Mouse (Mus musculus) C2C12 (cell line): Measurements from ENCODE around the gene Mepe. TPM values are rescaled to one million over a fixed set of nuclear protein-coding genes. Genes with fewer than 3 reads are reported as not detected.

Experiments
- H3K27me3 ChIP-seq: one replicate; pipeline ENCODE4 v1.6.1; 2011; ENCODE audit not compliant: control insufficient read depth, insufficient read depth, insufficient read length
- H3K36me3 ChIP-seq: one replicate; pipeline ENCODE4 v1.6.1; 2011; ENCODE audit not compliant: control insufficient read depth, insufficient read depth
- H3K4me3 ChIP-seq: one replicate; pipeline ENCODE4 v1.5.1; 2011; ENCODE audit warnings: mild to moderate bottlenecking, control low read depth; ENCODE audit not compliant: poor library complexity, insufficient read depth, severe bottlenecking
- H3K79me2 ChIP-seq: one replicate; pipeline ENCODE4 v1.6.1; 2011; ENCODE audit not compliant: control insufficient read depth, insufficient read depth
- H3K79me3 ChIP-seq: one replicate; pipeline ENCODE4 v1.6.1; 2011; ENCODE audit warnings: low read depth, control low read depth
- H3ac ChIP-seq: one replicate; pipeline ENCODE3; 2011; ENCODE audit warnings: low read depth; ENCODE audit not compliant: control insufficient read depth, insufficient read length
- CEBPB ChIP-seq: IDR thresholded peaks from one replicate; pipeline ENCODE4 v1.6.1; 2011; ENCODE audit warnings: low read depth, mild to moderate bottlenecking, control low read depth, moderate library complexity
- CTCF ChIP-seq: IDR thresholded peaks from one replicate; pipeline ENCODE4 v1.5.1; 2011; ENCODE audit not compliant: control insufficient read depth, insufficient read depth, insufficient read length
- FOSL1 ChIP-seq: IDR thresholded peaks from one replicate; pipeline ENCODE4 v1.8.0; 2011; ENCODE audit warnings: mild to moderate bottlenecking, low read length; ENCODE audit not compliant: poor library complexity, insufficient read depth, severe bottlenecking
- MAX ChIP-seq: IDR thresholded peaks from one replicate; pipeline ENCODE4 v1.6.1; 2011; ENCODE audit warnings: mild to moderate bottlenecking, control low read depth
- MYOD1 ChIP-seq: IDR thresholded peaks from one replicate; pipeline ENCODE4 v1.6.1; 2011; ENCODE audit warnings: low read depth; ENCODE audit not compliant: control insufficient read depth, insufficient read length
- MYOG ChIP-seq: IDR thresholded peaks from one replicate; pipeline ENCODE4 v1.6.1; 2011; ENCODE audit not compliant: control insufficient read depth, insufficient read length; ENCODE audit errors: extremely low read depth
- USF1 ChIP-seq: IDR thresholded peaks from one replicate; pipeline ENCODE4 v1.6.1; 2011; ENCODE audit warnings: low read depth, mild to moderate bottlenecking, control low read depth, moderate library complexity
- long read RNA-seq, 2 experiments: library from polyadenylated mRNA; unstranded; transcript quantifications; one replicate each; pipeline ENCODE4 v2.0.0; 2019 to 2020
- polyA plus RNA-seq: library from polyadenylated mRNA; unstranded; fragments of >200 nt; fragmentation: generic; extraction: Trizol; gene quantifications from one replicate; pipeline ENCODE4 v1.2.1, GENCODE M21; 2012; ENCODE audit warnings: missing spikeins

Mepe gene
- not detected for polyA plus RNA-seq
- long read RNA-seq, experiment 1 = 0 reads
- long read RNA-seq, experiment 2 = 0 reads

DNA sequence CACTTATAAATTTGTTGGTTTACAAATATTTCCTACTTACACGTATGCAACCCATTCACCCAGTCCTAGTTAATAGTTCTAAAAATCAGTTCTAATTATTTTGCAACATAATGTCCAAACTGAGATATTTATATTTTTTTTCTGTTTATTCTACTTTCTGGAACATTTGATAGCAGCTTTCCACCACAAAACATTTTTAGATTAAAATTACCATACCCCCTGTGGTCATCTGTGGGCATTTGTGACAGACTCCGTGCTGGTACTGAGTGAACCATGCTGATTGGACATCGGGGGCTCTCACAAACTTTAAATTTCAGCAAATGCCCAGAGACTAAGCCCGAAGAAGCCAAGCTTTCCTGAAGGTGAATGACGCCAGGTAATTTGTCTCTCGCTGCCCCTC, at the start of gene Mepe:
Mepe (plus strand) TSS at position 301 of the 400 bp plus-strand sequence.
- Histone ChIP-seq H3K4me3 (no peak within 1 kb of the TSS), H3K79me3 (no peaks in the 10 kb centered on the region), H3K36me3 (no peaks in the 10 kb centered on the region), H3ac (no peak within 1 kb of the TSS), H3K27me3 (no peaks in the 10 kb centered on the region), H3K79me2 (no peaks in the 10 kb centered on the region)
- no peak for TF ChIP-seq FOSL1

DNA sequence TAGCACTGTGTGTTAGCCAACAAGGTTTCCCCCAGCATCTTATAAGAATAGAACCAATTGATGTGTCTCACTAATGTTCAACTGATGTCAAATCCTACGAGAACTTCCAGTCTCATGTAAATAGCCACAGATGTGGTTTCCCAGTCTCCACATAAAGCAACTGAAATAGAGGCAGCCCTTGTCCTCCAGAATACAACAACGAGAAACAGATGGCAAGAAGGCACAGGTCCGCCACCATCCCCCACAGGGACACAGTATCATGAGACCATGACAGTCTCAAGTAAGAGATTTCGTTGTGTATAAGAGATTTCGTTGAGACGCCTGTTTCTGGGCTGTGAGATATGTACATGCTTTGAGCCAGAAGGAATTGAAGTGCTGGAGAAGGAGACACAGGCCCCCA, 30.9 kb upstream of the Mepe start:
- Histone ChIP-seq H3K27me3 (peaks cover 11% of the 10 kb centered on the region), H3K36me3 (no peaks in the 10 kb centered on the region), H3ac (no peak overlapping the region), H3K79me3 (no peaks in the 10 kb centered on the region), H3K4me3 (no peak overlapping the region), H3K79me2 (no peaks in the 10 kb centered on the region)
- TF ChIP-seq USF1 (no peak), MYOD1 (no peak), FOSL1 (no peak), MAX (no peak), MYOG (no peak), CEBPB (no peak), CTCF (no peak)

GRCm38 (mm10) chr5:104298994-104299393, 26.1 kb upstream of the Mepe start, which contains the start of gene Ibsp:
Ibsp (plus strand) TSS chr5:104299171.
- peaks cover 19% of the 10 kb centered on the region for H3K27me3 ChIP-seq

DNA sequence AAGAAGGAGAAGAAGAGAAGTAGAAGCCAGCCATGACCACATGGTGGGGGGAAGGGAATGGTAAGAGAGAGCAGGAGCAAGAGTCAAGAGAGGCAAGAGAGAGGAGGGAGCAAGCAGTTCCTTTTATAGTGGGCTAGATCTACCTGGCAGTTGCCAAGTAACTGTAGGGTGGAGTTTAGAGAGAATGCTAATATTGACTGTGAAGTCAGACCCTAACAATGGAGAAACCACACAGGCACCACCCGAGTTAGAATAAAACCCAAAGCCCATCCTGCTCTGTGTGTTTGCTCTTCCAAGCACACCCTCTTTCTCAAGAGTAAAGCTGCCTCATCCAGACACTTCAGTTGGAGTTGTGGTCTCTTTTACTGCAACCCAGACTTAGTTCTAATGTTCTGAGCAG, 11.1 kb upstream of the Mepe start:
- no peaks in the 10 kb centered on the region for H3K79me3 ChIP-seq
- TF ChIP-seq MYOG = no peak
- TF ChIP-seq MYOD1 = no peak
- TF ChIP-seq MAX = no peak
- no peak for TF ChIP-seq FOSL1
- no peak for TF ChIP-seq CTCF
- no peak for TF ChIP-seq USF1
- TF ChIP-seq CEBPB = no peak

More at GRCm38 (mm10) chr5:104298994-104299393, 26.1 kb upstream of the Mepe start, which contains the start of gene Ibsp:
- Histone ChIP-seq H3K79me2 (no peaks in the 10 kb centered on the region), H3K79me3 (no peaks in the 10 kb centered on the region), H3K4me3 (no peak within 1 kb of the TSS), H3ac (no peak within 1 kb of the TSS), H3K36me3 (no peaks in the 10 kb centered on the region)
- no peak for TF ChIP-seq MYOD1
- no peak for TF ChIP-seq USF1
- no peak for TF ChIP-seq FOSL1
- no peak for TF ChIP-seq MAX

DNA sequence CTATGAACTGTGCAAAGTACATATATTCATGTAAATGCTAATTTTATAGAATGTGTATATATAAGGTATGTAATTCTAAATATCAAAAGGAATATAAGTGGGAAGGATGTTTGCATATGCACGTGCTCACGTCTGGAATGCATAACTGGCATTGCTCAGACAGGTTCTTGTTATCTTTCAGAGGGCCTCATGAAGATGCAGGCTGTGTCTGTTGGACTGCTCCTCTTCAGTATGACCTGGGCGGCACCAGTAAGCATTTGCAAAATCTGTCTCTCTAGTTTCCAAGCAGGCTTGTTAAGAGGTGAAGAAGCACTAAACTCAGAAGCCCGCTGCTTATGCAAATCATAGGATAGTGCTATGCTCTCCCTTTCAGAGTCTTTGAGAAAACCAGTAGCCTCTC, 1.8 kb downstream of the Mepe start:
- H3K36me3 ChIP-seq = no peaks in the 10 kb centered on the region
- no peak overlapping the region for H3K4me3 ChIP-seq
- H3K27me3 ChIP-seq = no peaks in the 10 kb centered on the region
- no peaks in the 10 kb centered on the region for H3K79me2 ChIP-seq
- H3K79me3 ChIP-seq = no peaks in the 10 kb centered on the region
- H3ac ChIP-seq = no peak overlapping the region
- TF ChIP-seq MYOG (no peak), FOSL1 (no peak), USF1 (no peak), MYOD1 (no peak), CEBPB (no peak), CTCF (no peak), MAX (no peak)

More for the DNA sequence above, 11.1 kb upstream of the Mepe start:
- H3K4me3 ChIP-seq = no peak overlapping the region
- H3ac ChIP-seq = no peak overlapping the region
- no peaks in the 10 kb centered on the region for H3K27me3 ChIP-seq
- H3K79me2 ChIP-seq = no peaks in the 10 kb centered on the region
- no peaks in the 10 kb centered on the region for H3K36me3 ChIP-seq

- Histone ChIP-seq H3K4me3 (no peak overlapping the region), H3K36me3 (no peaks in the 10 kb centered on the region), H3K79me3 (no peaks in the 10 kb centered on the region), H3K27me3 (no peaks in the 10 kb centered on the region), H3K79me2 (no peaks in the 10 kb centered on the region), H3ac (no peak overlapping the region)
- TF ChIP-seq CEBPB (no peak), FOSL1 (no peak), MAX (no peak), CTCF (no peak), MYOD1 (no peak), USF1 (no peak), MYOG (no peak)
Measured at GRCm38 (mm10) chr5:104327389-104327788, 2.3 kb downstream of the Mepe start.
